Mouse (Mus musculus): Measurements from ENCODE around the gene Nhp2.
A peak's percentile ranks its signal among the peaks of the same experiment; 100 is the strongest.
"Not testable (repeated sequence)": the region's sequence is repeated elsewhere in the genome, so short reads cannot be mapped to it uniquely, and the experiment has no call there.

The Nhp2 gene

DNA sequence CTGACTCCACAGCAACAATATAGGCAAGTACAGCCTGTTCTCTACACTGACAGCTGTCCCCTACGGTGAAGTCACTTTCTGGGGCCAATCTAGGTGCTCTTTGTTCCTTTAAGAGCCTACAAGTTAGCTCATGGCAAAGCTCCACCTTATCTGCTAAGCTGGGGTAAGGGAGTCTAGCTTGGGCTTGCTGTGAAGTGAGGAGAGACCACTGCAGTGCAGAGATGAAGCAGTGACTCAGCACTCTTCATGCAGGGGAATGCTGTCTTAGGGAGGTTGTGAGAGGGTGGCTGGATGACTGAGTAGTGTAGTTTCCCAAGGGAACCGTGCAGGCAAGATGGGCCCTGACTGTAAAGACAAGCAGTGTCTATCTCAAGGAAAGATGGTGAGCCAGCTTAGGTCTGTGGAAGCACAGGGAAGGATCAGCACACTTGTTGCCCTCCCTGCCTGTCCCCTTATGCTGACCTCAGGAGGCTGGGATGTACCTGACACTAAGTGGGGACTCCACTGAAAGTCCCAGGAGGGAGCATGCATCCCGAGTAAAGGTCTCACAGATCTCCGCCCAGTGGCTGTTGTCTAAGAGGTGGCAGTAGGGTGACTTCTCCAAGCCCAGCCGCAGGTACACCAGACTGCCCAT lies 5.8 kb downstream of the Nhp2 start:
- peaks cover 100% of the 10 kb centered on the region for H3K36me3 ChIP-seq (ENCODE audit: insufficient read depth, low read length)
- TF ChIP-seq POU5F1 (IDR thresholded peaks at IDR 0.05; ENCODE audit: borderline replicate concordance, low read length) (no peak), CTCF (conservative IDR thresholded peaks at IDR 0.05; ENCODE audit: low read length) (no peak), NANOG (IDR thresholded peaks at IDR 0.05; ENCODE audit: borderline replicate concordance, low read length) (no peak)
- no peaks in the 10 kb centered on the region for H3K9me3 ChIP-seq (ENCODE audit: low read length)
- H3K4me3 ChIP-seq (replicated peaks; ENCODE audit: low read length), result peak overlapping the region; percentile 20
- H3K4me1 ChIP-seq (replicated peaks; ENCODE audit: low read depth, low read length), result peaks cover 94% of the 10 kb centered on the region
- no peaks in the 10 kb centered on the region for H3K27me3 ChIP-seq (ENCODE audit: insufficient read depth, low read length)

DNA sequence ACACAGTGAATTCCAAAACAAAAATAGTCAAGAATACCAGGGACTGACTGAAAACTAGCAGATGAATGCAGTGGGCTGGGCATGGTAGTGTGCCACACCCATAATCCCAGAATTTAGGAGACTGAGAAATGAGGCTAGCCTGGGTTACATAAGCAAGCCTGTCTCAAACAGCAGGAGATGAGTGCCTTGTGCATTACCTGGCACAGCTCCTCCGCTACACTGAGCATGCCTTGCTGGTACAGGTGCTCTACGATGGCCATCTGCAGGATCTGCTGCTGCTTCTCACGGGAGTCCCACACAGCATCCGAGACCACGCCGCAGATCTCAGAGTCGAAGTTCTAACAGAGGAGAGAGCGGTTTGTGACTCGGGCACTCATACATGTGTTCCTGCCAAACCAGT lies 7.9 kb downstream of the Nhp2 start:
- H3K4me3 ChIP-seq (replicated peaks; ENCODE audit: low read length), result no peak overlapping the region
- peaks cover 95% of the 10 kb centered on the region for H3K4me1 ChIP-seq (replicated peaks; ENCODE audit: low read depth, low read length)
- peaks cover 100% of the 10 kb centered on the region for H3K36me3 ChIP-seq (ENCODE audit: insufficient read depth, low read length)
- H3K27me3 ChIP-seq (ENCODE audit: insufficient read depth, low read length), result no peaks in the 10 kb centered on the region
- H3K9me3 ChIP-seq (ENCODE audit: low read length), result no peaks in the 10 kb centered on the region
- TF ChIP-seq CTCF (conservative IDR thresholded peaks at IDR 0.05; ENCODE audit: low read length) (no peak), POU5F1 (IDR thresholded peaks at IDR 0.05; ENCODE audit: borderline replicate concordance, low read length) (no peak)

DNA sequence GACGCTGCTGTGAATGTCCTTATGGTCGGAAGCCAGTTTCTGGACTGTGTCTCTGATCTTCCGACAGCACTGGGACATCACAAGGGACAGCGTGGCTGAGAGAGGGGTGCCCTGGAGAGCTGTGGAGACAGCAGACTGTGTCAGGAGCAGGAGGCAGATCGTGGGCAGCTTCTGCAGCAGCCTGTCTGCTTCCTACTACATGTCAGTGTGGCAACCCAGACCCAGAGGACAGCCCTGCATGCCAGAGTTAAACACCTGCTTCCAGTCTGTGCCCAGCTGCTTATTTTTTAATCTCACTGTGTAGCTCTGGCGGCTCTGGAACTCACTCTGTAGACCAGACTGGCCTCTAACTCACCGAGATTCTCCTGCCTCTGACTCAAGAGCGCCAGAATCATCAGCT lies 8.4 kb downstream of the Nhp2 start:
- Histone ChIP-seq H3K9me3 (ENCODE audit: low read length) (no peaks in the 10 kb centered on the region), H3K36me3 (ENCODE audit: insufficient read depth, low read length) (peaks cover 100% of the 10 kb centered on the region), H3K4me3 (replicated peaks; ENCODE audit: low read length) (no peak overlapping the region), H3K27me3 (ENCODE audit: insufficient read depth, low read length) (no peaks in the 10 kb centered on the region), H3K4me1 (replicated peaks; ENCODE audit: low read depth, low read length) (peaks cover 95% of the 10 kb centered on the region)
- no peak for TF ChIP-seq CTCF (conservative IDR thresholded peaks at IDR 0.05; ENCODE audit: low read length)
- no peak for TF ChIP-seq POU5F1 (IDR thresholded peaks at IDR 0.05; ENCODE audit: borderline replicate concordance, low read length)
- TF ChIP-seq NANOG (IDR thresholded peaks at IDR 0.05; ENCODE audit: borderline replicate concordance, low read length), result no peak

DNA sequence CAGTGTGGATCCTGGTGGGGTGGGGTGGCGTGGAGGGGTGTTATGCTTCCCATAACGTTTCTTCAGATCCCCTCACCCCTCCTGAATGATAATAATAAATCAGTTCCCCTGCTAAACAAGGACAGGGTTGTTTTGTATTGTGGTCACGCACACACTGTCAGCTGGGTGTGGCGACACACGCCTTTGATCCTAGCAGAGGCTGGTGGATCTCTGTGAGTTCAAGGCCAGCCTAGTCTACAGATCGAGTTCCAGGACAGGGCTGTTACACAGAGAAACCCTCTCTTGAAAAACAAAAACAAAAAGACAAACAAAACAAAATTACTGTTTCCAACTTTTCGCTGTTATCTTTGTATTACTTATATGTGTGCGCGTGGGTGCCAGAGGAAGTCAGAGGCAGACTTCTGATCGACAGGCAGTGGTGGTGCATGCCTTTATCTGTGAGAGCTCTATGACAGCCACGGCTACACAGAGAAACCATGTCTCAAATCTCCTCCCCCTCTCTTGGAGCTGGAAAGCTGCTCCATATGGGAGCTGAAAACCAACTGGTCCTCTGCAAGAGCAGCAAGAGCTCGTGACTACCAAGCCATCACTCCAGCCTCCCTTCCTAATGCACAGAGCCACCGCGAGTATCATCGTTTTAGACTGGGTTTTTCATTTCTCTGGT lies 10.2 kb downstream of the Nhp2 start:
- H3K4me3 ChIP-seq (replicated peaks; ENCODE audit: low read length), result no peak overlapping the region
- no peaks in the 10 kb centered on the region for H3K27me3 ChIP-seq (ENCODE audit: insufficient read depth, low read length)
- no peaks in the 10 kb centered on the region for H3K9me3 ChIP-seq (ENCODE audit: low read length)
- H3K4me1 ChIP-seq (replicated peaks; ENCODE audit: low read depth, low read length), result peaks cover 95% of the 10 kb centered on the region
- H3K36me3 ChIP-seq (ENCODE audit: insufficient read depth, low read length), result peaks cover 98% of the 10 kb centered on the region
- TF ChIP-seq POU5F1 (IDR thresholded peaks at IDR 0.05; ENCODE audit: borderline replicate concordance, low read length) (no peak), CTCF (conservative IDR thresholded peaks at IDR 0.05; ENCODE audit: low read length) (no peak), NANOG (IDR thresholded peaks at IDR 0.05; ENCODE audit: borderline replicate concordance, low read length) (no peak)

DNA sequence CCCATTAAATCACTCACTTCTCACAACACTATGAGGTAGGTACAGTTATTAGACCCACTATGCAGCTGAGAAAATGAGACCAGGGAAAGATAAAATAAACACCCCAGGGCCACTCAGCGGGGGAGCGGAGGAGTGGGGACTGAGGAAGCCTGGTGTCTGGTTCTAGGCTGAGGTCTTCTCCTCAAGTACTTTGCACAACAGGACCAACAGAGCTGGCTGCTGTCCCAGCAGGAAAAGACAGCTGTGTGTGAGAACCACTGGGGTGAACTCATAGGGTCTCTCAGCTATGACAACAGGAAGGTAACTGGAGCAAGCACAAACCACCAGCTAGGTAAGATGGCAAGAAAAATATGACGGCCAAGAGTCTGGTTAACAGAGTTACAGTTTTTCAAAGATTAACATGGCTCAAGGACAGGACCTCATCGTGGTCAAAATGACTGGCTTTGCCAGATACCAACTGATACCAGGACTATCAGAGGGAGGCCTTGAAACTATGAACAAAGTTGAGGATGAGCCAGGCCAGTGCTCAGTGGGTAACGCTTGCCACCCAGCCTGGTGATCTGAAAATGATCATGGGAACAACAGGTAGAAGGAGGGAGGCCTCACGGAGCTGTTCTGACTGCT lies 12.7 kb downstream of the Nhp2 start:
- TF ChIP-seq CTCF (conservative IDR thresholded peaks at IDR 0.05; ENCODE audit: low read length) (no peak), NANOG (IDR thresholded peaks at IDR 0.05; ENCODE audit: borderline replicate concordance, low read length) (no peak), POU5F1 (IDR thresholded peaks at IDR 0.05; ENCODE audit: borderline replicate concordance, low read length) (no peak)
- Histone ChIP-seq H3K4me1 (replicated peaks; ENCODE audit: low read depth, low read length) (peaks cover 87% of the 10 kb centered on the region), H3K36me3 (ENCODE audit: insufficient read depth, low read length) (peaks cover 73% of the 10 kb centered on the region), H3K27me3 (ENCODE audit: insufficient read depth, low read length) (no peaks in the 10 kb centered on the region), H3K9me3 (ENCODE audit: low read length) (no peaks in the 10 kb centered on the region), H3K4me3 (replicated peaks; ENCODE audit: low read length) (peak overlapping the region; percentile 48)

GRCm38 (mm10) chr11:51633200-51633599 lies 13.7 kb downstream of the Nhp2 start:
- Histone ChIP-seq H3K4me1 (replicated peaks; ENCODE audit: low read depth, low read length) (peaks cover 85% of the 10 kb centered on the region), H3K36me3 (ENCODE audit: insufficient read depth, low read length) (peaks cover 64% of the 10 kb centered on the region), H3K4me3 (replicated peaks; ENCODE audit: low read length) (peak overlapping the region; percentile 92)
- H3K27me3 ChIP-seq (ENCODE audit: insufficient read depth, low read length); H3K9me3 ChIP-seq (ENCODE audit: low read length): not testable (repeated sequence)

- TF ChIP-seq CTCF (conservative IDR thresholded peaks at IDR 0.05; ENCODE audit: low read length) (no peak), NANOG (IDR thresholded peaks at IDR 0.05; ENCODE audit: borderline replicate concordance, low read length) (no peak; the same call in 1 of the 2 replicates), POU5F1 (IDR thresholded peaks at IDR 0.05; ENCODE audit: borderline replicate concordance, low read length) (no peak)
- peaks cover 87% of the 10 kb centered on the region for H3K4me1 ChIP-seq (replicated peaks; ENCODE audit: low read depth, low read length)
- peaks cover 59% of the 10 kb centered on the region for H3K36me3 ChIP-seq (ENCODE audit: insufficient read depth, low read length)
- H3K4me3 ChIP-seq (replicated peaks; ENCODE audit: low read length), result peak overlapping the region; percentile 92
- no peaks in the 10 kb centered on the region for H3K9me3 ChIP-seq (ENCODE audit: low read length)
- H3K27me3 ChIP-seq (ENCODE audit: insufficient read depth, low read length), result no peaks in the 10 kb centered on the region
Measured at GRCm38 (mm10) chr11:51633721-51634120, 14.2 kb downstream of the Nhp2 start.

DNA sequence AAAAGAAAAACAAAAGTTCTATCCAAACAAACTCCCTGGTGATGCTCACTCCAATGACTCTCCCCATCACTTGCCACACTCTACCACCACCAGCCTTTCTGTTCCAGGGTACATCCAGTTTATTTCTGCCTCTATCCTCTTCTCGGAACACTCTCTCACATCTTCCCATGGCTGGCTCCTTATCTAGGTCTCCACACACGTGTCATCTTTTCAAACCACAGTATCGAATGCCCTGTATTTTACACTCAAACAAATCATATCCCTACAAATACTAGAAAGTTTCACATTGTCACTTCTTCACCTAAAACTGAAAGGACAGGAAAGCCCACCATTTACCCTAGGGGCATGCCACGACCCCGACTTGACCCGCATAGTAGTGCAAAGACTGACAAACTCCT lies 15.6 kb downstream of the Nhp2 start:
- H3K9me3 ChIP-seq (ENCODE audit: low read length), result no peaks in the 10 kb centered on the region
- H3K4me3 ChIP-seq (replicated peaks; ENCODE audit: low read length), result peak overlapping the region; percentile 92
- TF ChIP-seq POU5F1 (IDR thresholded peaks at IDR 0.05; ENCODE audit: borderline replicate concordance, low read length), result no peak
- no peak for TF ChIP-seq NANOG (IDR thresholded peaks at IDR 0.05; ENCODE audit: borderline replicate concordance, low read length)
- TF ChIP-seq CTCF (conservative IDR thresholded peaks at IDR 0.05; ENCODE audit: low read length), result no peak
- peaks cover 87% of the 10 kb centered on the region for H3K4me1 ChIP-seq (replicated peaks; ENCODE audit: low read depth, low read length)
- peaks cover 53% of the 10 kb centered on the region for H3K36me3 ChIP-seq (ENCODE audit: insufficient read depth, low read length)
- H3K27me3 ChIP-seq (ENCODE audit: insufficient read depth, low read length), result no peaks in the 10 kb centered on the region

Measured in E14TG2a.4 (cell line).